Mouse (Mus musculus) thymus, postnatal 25 days (tissue): ENCODE data around the gene Cacna2d4.

Source experiments
- DNase-seq: peaks from one replicate; pipeline ENCODE4 v3.0.0; 2022

Cacna2d4 gene

GRCm38 (mm10) chr6:119395421-119396308, 159.3 kb downstream of the Cacna2d4 start:
- DNase-seq: peak; percentile 34

- peak; percentile 69 for DNase-seq
These were observed 159.9 kb downstream of the Cacna2d4 start for GRCm38 (mm10) chr6:119396309-119396634.

GRCm38 (mm10) chr6:119399371-119399770, 163.0 kb downstream of the Cacna2d4 start:
- no peak for DNase-seq

- no peak for DNase-seq
These were observed 164.3 kb downstream of the Cacna2d4 start for GRCm38 (mm10) chr6:119400649-119401048.

GRCm38 (mm10) chr6:119401545-119402304, 165.4 kb downstream of the Cacna2d4 start:
- DNase-seq: no peak
